Mouse (Mus musculus) megakaryocyte, embryonic 14.5 days (primary cell): ENCODE data around the gene Magi2.

Source experiments
- FLI1 ChIP-seq: IDR thresholded peaks from 2 replicates; pipeline ENCODE4 v1.6.1; 2012; ENCODE audit warnings: low read length, inconsistent platforms, mixed read lengths
- GATA1 ChIP-seq: IDR thresholded peaks from 3 replicates; pipeline ENCODE4 v1.6.1; 2012; ENCODE audit warnings: mixed read lengths, low read length, inconsistent platforms, borderline replicate concordance

DNA sequence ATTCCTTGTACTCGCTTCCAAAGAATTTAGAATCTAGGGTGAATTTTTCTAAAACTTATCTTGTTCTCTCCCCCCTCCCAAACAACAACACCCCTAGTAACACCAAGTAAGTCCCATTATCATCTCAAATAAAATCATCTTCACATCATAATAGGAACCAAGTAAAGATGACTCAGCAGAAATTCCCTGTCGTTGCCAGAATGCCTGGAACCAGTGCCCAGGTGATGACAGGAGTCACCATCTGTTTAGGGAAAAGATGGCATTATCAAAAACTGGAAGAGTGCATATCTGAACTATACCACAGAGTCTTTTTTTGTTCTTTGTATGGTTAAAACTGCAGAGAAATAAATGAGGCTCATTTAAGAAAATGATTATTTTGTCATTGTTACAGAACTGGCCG is 1103.2 kb downstream of the Magi2 start:
- no peak for TF ChIP-seq GATA1
- no peak for TF ChIP-seq FLI1
